Mouse (Mus musculus): ENCODE results near the gene Krtap13-1. TPM values are rescaled to one million over a fixed set of nuclear protein-coding genes. Genes with fewer than 3 reads are reported as not detected.

Krtap13-1 gene
- polyA plus RNA-seq (2014; fragmentation: Nextera tagmentation; extraction: Ambion mirVana) = not detected in 2 replicates

DNA sequence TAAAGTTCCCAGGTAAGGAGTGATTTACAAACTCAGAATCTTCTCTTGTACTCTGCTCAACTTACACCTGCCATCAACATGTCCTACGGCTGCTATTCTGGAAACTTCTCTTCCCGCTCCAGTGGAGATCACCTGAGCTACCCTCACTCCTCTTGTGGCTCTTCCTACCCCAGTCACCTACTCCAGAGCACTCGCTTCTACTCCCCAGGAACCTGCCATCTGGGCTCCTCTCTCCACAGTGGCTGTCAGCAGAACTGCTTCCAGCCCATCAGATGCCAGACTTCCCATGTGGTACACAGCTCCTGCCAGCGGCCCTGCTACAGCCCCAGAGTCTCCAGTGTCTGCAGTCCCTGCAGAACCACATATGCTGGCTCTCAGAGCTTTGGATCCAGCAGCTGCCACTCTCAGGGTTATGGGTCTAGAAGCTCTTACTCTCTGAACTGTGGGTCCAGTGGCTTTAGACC is at the start of gene Krtap13-1:
TSS of gene Krtap13-1 (plus strand) at position 51 of the 464 bp plus-strand sequence.
- DNase-seq (ENCODE audit: low spot score) (peak; percentile 10), ATAC-seq (no peak; the same call in 1 of the 2 replicates)
- Histone ChIP-seq H3K27me3 (replicated peaks; ENCODE audit: control insufficient read depth, insufficient read depth, low read length) (no peaks in the 10 kb centered on the region), H3K27ac (ENCODE audit: low read depth, low read length) (no peak within 1 kb of the TSS), H3K4me3 (ENCODE audit: low read depth, low read length) (no peak within 1 kb of the TSS), H3K9ac (ENCODE audit: low read length) (no peak within 1 kb of the TSS), H3K4me2 (ENCODE audit: low read length) (no peak within 1 kb of the TSS), H3K4me1 (ENCODE audit: control insufficient read depth, insufficient read depth, low read length) (no peaks in the 10 kb centered on the region), H3K36me3 (ENCODE audit: control insufficient read depth, insufficient read depth, low read length) (no peaks in the 10 kb centered on the region), H3K9me3 (replicated peaks; ENCODE audit: control insufficient read depth, low read length) (no peaks in the 10 kb centered on the region)
- 75% methylated on average over 4 of the region's 4 CpGs for WGBS

DNA sequence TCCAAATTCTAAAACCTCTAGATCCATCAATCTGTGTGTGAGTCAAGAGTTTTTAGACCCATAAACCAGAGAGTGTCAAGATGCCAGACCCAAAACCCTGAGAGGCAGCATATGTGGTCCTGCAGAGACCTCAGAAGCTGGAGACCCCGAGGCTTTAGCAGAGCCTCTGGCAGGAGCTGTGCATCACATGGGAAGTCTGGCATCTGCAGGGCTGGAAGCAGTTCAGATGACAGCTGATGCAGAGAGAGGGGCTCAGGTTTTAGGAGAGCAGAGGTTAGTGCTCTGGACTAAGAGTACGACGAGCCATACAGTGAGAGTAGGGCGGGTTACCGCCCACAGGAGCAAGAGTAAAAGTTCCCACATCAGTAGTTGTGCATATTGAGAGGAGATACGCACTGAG is 49.6 kb upstream of the Krtap13-1 start:
- Histone ChIP-seq H3K27ac (ENCODE audit: low read depth, low read length) (no peak overlapping the region), H3K36me3 (ENCODE audit: control insufficient read depth, insufficient read depth, low read length) (no peaks in the 10 kb centered on the region), H3K9me3 (replicated peaks; ENCODE audit: control insufficient read depth, low read length) (no peaks in the 10 kb centered on the region), H3K4me3 (ENCODE audit: low read depth, low read length) (no peak overlapping the region), H3K4me2 (ENCODE audit: low read length) (no peak overlapping the region), H3K4me1 (ENCODE audit: control insufficient read depth, insufficient read depth, low read length) (no peaks in the 10 kb centered on the region), H3K9ac (ENCODE audit: low read length) (no peak overlapping the region), H3K27me3 (replicated peaks; ENCODE audit: control insufficient read depth, insufficient read depth, low read length) (no peaks in the 10 kb centered on the region)
- no peak for DNase-seq (ENCODE audit: low spot score)
- no peak for ATAC-seq
- WGBS = 93% methylated on average over 6 of the region's 6 CpGs

DNA sequence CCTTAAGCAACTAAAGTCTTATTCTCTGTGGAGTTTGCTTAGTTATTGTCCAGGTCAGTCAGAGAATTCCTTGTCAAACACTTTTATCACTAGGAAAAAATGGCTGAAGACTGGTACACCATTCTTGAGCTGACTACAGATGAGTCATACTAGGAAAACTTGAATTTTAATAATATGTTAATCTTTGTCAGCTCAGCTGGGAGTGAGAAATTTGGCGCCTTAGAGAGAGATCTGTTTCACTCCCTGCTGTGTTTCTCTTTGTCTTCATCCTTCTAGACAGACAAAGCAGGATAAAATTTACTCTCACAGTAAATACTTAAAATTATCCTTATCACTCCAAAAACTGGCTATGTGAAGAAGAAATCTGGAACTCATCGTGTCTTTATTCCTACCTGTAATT is 47.4 kb upstream of the Krtap13-1 start:
- Histone ChIP-seq H3K36me3 (ENCODE audit: control insufficient read depth, insufficient read depth, low read length) (no peaks in the 10 kb centered on the region), H3K27ac (ENCODE audit: low read depth, low read length) (no peak overlapping the region), H3K27me3 (replicated peaks; ENCODE audit: control insufficient read depth, insufficient read depth, low read length) (no peaks in the 10 kb centered on the region), H3K4me3 (ENCODE audit: low read depth, low read length) (no peak overlapping the region), H3K9ac (ENCODE audit: low read length) (no peak overlapping the region), H3K4me2 (ENCODE audit: low read length) (no peak overlapping the region), H3K9me3 (replicated peaks; ENCODE audit: control insufficient read depth, low read length) (no peaks in the 10 kb centered on the region), H3K4me1 (ENCODE audit: control insufficient read depth, insufficient read depth, low read length) (no peaks in the 10 kb centered on the region)
- DNase-seq (ENCODE audit: low spot score) (peak; percentile 65), ATAC-seq (peak; percentile 69; the same call in 1 of the 2 replicates)
- WGBS = 25% methylated on average over 2 of the region's 2 CpGs

DNA sequence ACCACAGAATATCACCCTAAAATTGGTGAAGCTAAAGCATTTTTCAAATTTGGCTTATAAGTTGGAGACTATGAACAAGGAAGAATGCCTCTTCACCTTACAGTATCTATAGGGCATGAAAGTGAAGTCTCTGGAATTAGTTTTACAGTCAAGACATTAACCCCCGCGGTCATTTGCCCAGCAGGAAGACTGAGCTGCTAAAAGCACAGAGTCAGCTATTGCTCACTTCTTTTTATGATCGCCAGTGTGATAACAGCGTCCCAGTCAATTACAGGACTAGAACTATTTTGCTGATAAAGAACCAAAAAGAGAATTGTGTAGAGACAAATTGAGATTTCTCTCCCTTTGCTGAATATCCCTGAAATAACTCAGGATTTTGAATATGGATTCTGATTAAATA is 32.4 kb upstream of the Krtap13-1 start:
- no peak overlapping the region for H3K4me2 ChIP-seq (ENCODE audit: low read length)
- no peak overlapping the region for H3K4me3 ChIP-seq (ENCODE audit: low read depth, low read length)
- H3K4me1 ChIP-seq (ENCODE audit: control insufficient read depth, insufficient read depth, low read length) = no peaks in the 10 kb centered on the region
- H3K27ac ChIP-seq (ENCODE audit: low read depth, low read length) = no peak overlapping the region
- DNase-seq (ENCODE audit: low spot score) (no peak), ATAC-seq (no peak)
- H3K9ac ChIP-seq (ENCODE audit: low read length) = no peak overlapping the region
- no peaks in the 10 kb centered on the region for H3K36me3 ChIP-seq (ENCODE audit: control insufficient read depth, insufficient read depth, low read length)
- no peaks in the 10 kb centered on the region for H3K27me3 ChIP-seq (replicated peaks; ENCODE audit: control insufficient read depth, insufficient read depth, low read length)
- WGBS = 91% methylated on average over 4 of the region's 4 CpGs
- no peaks in the 10 kb centered on the region for H3K9me3 ChIP-seq (replicated peaks; ENCODE audit: control insufficient read depth, low read length)

DNA sequence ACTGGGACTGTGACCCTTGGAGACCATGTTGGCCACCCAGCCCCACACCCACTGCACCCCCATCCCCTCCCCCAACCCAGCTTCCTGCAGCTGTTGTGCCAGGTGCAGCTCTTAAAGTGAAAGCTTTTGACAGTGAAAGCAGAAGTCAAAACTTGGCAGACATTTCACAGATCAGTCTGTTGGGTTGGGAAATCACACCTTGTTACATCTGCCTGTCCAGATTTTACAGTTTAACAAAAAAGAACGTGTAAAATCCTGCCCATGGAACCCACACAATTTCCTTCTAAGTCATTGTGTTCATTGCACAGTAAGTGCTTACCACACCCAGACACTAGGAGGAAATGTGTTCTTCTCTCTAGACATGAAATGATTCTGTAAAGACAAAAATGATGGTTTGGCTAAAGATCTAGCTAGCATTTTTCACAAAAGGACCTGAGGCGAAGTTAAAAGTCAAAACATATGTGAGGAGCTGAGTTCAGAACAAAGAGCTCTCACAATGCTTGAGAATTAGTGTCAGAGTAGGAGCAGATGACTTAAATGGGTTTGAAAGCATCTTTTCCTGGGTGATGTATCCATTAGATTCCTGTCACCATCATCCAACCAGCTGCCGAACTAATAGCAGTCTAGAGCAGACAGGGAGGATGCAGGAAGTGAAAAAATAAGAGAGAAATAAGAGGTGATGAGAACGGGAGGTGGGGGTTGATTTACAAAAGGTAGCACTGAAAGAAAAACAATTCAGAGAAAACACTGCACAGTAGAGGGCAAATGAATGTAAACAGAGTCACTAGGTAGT is 27.4 kb upstream of the Krtap13-1 start:
- H3K9me3 ChIP-seq (replicated peaks; ENCODE audit: control insufficient read depth, low read length) = no peaks in the 10 kb centered on the region
- no peaks in the 10 kb centered on the region for H3K4me1 ChIP-seq (ENCODE audit: control insufficient read depth, insufficient read depth, low read length)
- no peaks in the 10 kb centered on the region for H3K36me3 ChIP-seq (ENCODE audit: control insufficient read depth, insufficient read depth, low read length)
- no peak overlapping the region for H3K4me2 ChIP-seq (ENCODE audit: low read length)
- H3K4me3 ChIP-seq (ENCODE audit: low read depth, low read length) = no peak overlapping the region
- ATAC-seq = no peak
- H3K9ac ChIP-seq (ENCODE audit: low read length) = no peak overlapping the region
- no peak overlapping the region for H3K27ac ChIP-seq (ENCODE audit: low read depth, low read length)
- peak; percentile 17 for DNase-seq (ENCODE audit: low spot score)
- 60% methylated on average over 4 of the region's 4 CpGs for WGBS
- no peaks in the 10 kb centered on the region for H3K27me3 ChIP-seq (replicated peaks; ENCODE audit: control insufficient read depth, insufficient read depth, low read length)

DNA sequence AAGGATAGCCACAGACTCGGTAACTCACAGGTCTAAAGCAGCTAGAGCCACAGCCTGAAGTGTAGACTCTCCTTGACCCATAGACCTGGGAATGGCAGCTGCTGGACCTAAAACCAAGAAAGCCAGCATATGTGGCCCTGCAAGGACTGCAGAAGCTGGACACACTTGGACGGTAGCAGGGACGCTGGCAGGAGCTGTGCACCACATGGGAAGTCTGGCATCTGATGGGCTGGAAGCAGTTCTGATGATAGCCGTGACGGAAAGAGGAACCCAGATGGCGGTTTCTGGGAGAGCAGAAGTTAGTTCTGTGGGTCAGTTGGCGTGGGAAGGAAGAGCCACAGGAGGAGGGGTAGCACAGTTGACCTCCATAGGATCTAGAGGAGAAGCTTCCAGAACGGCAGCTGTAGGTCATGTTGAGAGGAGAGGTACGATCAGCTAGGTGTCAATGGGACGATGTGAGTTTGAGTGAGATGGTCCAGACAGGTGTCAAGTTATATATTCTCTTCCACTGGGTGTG is 21.1 kb upstream of the Krtap13-1 start, which contains the start of gene 2310061N02Rik:
TSS of gene 2310061N02Rik (minus strand) at position 467 of the 517 bp plus-strand sequence.
- Histone ChIP-seq H3K4me3 (ENCODE audit: low read depth, low read length) (no peak within 1 kb of the TSS), H3K4me2 (ENCODE audit: low read length) (no peak within 1 kb of the TSS), H3K4me1 (ENCODE audit: control insufficient read depth, insufficient read depth, low read length) (no peaks in the 10 kb centered on the region), H3K27ac (ENCODE audit: low read depth, low read length) (no peak within 1 kb of the TSS), H3K9ac (ENCODE audit: low read length) (no peak within 1 kb of the TSS), H3K36me3 (ENCODE audit: control insufficient read depth, insufficient read depth, low read length) (no peaks in the 10 kb centered on the region), H3K9me3 (replicated peaks; ENCODE audit: control insufficient read depth, low read length) (no peaks in the 10 kb centered on the region), H3K27me3 (replicated peaks; ENCODE audit: control insufficient read depth, insufficient read depth, low read length) (no peaks in the 10 kb centered on the region)
- no peak for ATAC-seq
- DNase-seq (ENCODE audit: low spot score) = no peak
- WGBS = 89% methylated on average over 10 of the region's 10 CpGs

DNA sequence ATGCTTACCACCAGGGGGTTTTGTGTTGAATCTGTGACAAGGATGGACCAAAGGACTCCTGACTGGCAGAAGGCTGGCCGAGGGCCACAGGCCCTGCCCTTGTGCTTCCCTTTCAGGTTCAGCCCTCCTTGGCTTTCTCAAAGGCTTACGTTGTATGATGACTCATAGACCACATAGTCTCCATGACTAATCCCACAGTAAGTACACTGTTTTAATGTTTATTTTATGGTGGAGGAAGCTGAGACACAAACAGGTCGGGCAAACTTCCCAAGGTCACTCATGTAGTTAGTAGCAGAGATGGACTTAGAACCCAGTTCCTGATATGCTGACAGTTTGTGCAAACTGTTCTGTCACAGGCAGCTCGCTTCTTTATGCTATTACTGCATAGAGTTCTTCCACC is 17.9 kb upstream of the Krtap13-1 start:
- Histone ChIP-seq H3K4me1 (ENCODE audit: control insufficient read depth, insufficient read depth, low read length) (no peaks in the 10 kb centered on the region), H3K27ac (ENCODE audit: low read depth, low read length) (no peak overlapping the region), H3K27me3 (replicated peaks; ENCODE audit: control insufficient read depth, insufficient read depth, low read length) (no peaks in the 10 kb centered on the region), H3K36me3 (ENCODE audit: control insufficient read depth, insufficient read depth, low read length) (no peaks in the 10 kb centered on the region), H3K4me3 (ENCODE audit: low read depth, low read length) (no peak overlapping the region), H3K4me2 (ENCODE audit: low read length) (no peak overlapping the region), H3K9me3 (replicated peaks; ENCODE audit: control insufficient read depth, low read length) (no peaks in the 10 kb centered on the region), H3K9ac (ENCODE audit: low read length) (no peak overlapping the region)
- DNase-seq (ENCODE audit: low spot score) = no peak
- WGBS = 87% methylated on average over 4 of the region's 4 CpGs
- ATAC-seq = no peak; the same call in 1 of the 2 replicates

DNA sequence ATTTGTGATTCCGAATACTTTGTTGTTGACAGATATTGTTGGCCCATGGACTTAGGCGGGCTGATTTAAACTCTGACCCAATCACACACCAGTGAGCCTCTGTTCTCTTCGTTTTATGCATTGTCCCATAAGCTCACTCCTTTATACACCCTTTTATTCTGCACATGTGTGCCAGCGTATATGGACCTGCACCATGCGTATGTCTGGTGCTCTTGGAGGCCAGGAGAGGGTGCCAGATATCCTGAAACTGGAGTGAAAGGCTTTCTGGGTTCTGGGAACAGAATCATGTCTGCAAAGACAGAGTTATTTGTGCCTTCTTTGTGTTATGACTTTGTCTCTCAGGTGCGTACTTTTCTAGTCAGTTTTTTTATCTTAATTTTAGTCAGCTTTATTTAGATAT is 17.4 kb upstream of the Krtap13-1 start:
- Histone ChIP-seq H3K9me3 (replicated peaks; ENCODE audit: control insufficient read depth, low read length) (no peaks in the 10 kb centered on the region), H3K27ac (ENCODE audit: low read depth, low read length) (no peak overlapping the region), H3K4me2 (ENCODE audit: low read length) (no peak overlapping the region), H3K9ac (ENCODE audit: low read length) (no peak overlapping the region), H3K27me3 (replicated peaks; ENCODE audit: control insufficient read depth, insufficient read depth, low read length) (no peaks in the 10 kb centered on the region), H3K4me3 (ENCODE audit: low read depth, low read length) (no peak overlapping the region), H3K4me1 (ENCODE audit: control insufficient read depth, insufficient read depth, low read length) (no peaks in the 10 kb centered on the region), H3K36me3 (ENCODE audit: control insufficient read depth, insufficient read depth, low read length) (no peaks in the 10 kb centered on the region)
- WGBS = 80% methylated on average over 6 of the region's 6 CpGs
- no peak for ATAC-seq
- DNase-seq (ENCODE audit: low spot score) = peak; percentile 38

DNA sequence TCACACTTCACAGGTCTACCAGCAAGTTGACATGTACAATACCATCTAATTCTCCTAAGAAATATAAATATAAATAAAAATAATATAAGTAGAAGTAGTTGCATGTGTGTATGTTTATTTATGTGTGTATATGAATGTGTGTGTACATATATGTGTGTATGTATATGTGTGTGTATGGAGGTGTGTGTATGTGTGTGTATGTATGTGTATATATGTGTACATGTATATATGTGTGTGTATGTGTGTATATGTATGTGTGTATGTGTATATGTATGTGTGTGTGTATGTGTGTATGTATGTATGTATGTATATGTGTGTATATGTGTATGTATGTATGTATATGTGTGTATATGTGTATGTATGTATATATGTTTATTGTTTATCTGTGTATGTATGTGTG is 12.1 kb upstream of the Krtap13-1 start:
- Histone ChIP-seq H3K4me1 (ENCODE audit: control insufficient read depth, insufficient read depth, low read length) (no peaks in the 10 kb centered on the region), H3K27me3 (replicated peaks; ENCODE audit: control insufficient read depth, insufficient read depth, low read length) (no peaks in the 10 kb centered on the region), H3K4me3 (ENCODE audit: low read depth, low read length) (no peak overlapping the region), H3K27ac (ENCODE audit: low read depth, low read length) (no peak overlapping the region), H3K4me2 (ENCODE audit: low read length) (no peak overlapping the region), H3K9ac (ENCODE audit: low read length) (no peak overlapping the region), H3K36me3 (ENCODE audit: control insufficient read depth, insufficient read depth, low read length) (no peaks in the 10 kb centered on the region), H3K9me3 (replicated peaks; ENCODE audit: control insufficient read depth, low read length) (no peaks in the 10 kb centered on the region)
- DNase-seq (ENCODE audit: low spot score) = no peak
- no peak for ATAC-seq
